Mouse (Mus musculus): ENCODE data around the gene Git2. TPM values are rescaled to one million over a fixed set of nuclear protein-coding genes. Genes with fewer than 3 reads are reported as not detected.

Gene Git2
- polyA plus RNA-seq, 1 experiment from 2014 or later = 57.2 TPM

GRCm38 (mm10) chr5:114747521-114747920, 27.8 kb downstream of the Git2 start:
- 94% methylated on average over 5 of the region's 5 CpGs for WGBS
- no peak for ATAC-seq (ENCODE audit: low FRiP score, low read depth)
- H3K4me3 ChIP-seq = no peak overlapping the region
- H3K9me3 ChIP-seq = no peaks in the 10 kb centered on the region
- H3K27me3 ChIP-seq (replicated peaks) = no peaks in the 10 kb centered on the region
- H3K36me3 ChIP-seq = peaks cover 86% of the 10 kb centered on the region
- H3K9ac ChIP-seq = no peak overlapping the region
- H3K4me1 ChIP-seq = no peaks in the 10 kb centered on the region
- H3K27ac ChIP-seq = no peak overlapping the region
- H3K4me2 ChIP-seq (replicated peaks) = no peak overlapping the region

- Histone ChIP-seq H3K36me3 (peaks cover 86% of the 10 kb centered on the region), H3K4me2 (replicated peaks) (no peak overlapping the region), H3K27ac (no peak overlapping the region), H3K9me3 (no peaks in the 10 kb centered on the region), H3K9ac (no peak overlapping the region), H3K27me3 (replicated peaks) (no peaks in the 10 kb centered on the region), H3K4me1 (no peaks in the 10 kb centered on the region), H3K4me3 (no peak overlapping the region)
- WGBS = 94% methylated on average over 4 of the region's 4 CpGs
- ATAC-seq (ENCODE audit: low FRiP score, low read depth) = no peak
These were observed 28.4 kb downstream of the Git2 start for GRCm38 (mm10) chr5:114746886-114747285.

GRCm38 (mm10) chr5:114745581-114745980, 29.7 kb downstream of the Git2 start:
- H3K9ac ChIP-seq = no peak overlapping the region
- 98% methylated on average over 5 of the region's 5 CpGs for whole genome bisulfite sequencing
- no peaks in the 10 kb centered on the region for H3K27me3 ChIP-seq (replicated peaks)
- peaks cover 83% of the 10 kb centered on the region for H3K36me3 ChIP-seq
- H3K4me1 ChIP-seq = no peaks in the 10 kb centered on the region
- no peak for ATAC-seq (ENCODE audit: low FRiP score, low read depth)
- no peak overlapping the region for H3K4me3 ChIP-seq
- H3K4me2 ChIP-seq (replicated peaks) = no peak overlapping the region
- no peak overlapping the region for H3K27ac ChIP-seq
- no peaks in the 10 kb centered on the region for H3K9me3 ChIP-seq

- peaks cover 85% of the 10 kb centered on the region for H3K36me3 ChIP-seq
- ATAC-seq (ENCODE audit: low FRiP score, low read depth) = no peak
- no peaks in the 10 kb centered on the region for H3K9me3 ChIP-seq
- no peak overlapping the region for H3K27ac ChIP-seq
- 91% methylated on average over 8 of the region's 8 CpGs for WGBS
- H3K4me2 ChIP-seq (replicated peaks) = no peak overlapping the region
- H3K27me3 ChIP-seq (replicated peaks) = no peaks in the 10 kb centered on the region
- H3K4me3 ChIP-seq = no peak overlapping the region
- H3K4me1 ChIP-seq = no peaks in the 10 kb centered on the region
- H3K9ac ChIP-seq = no peak overlapping the region
These were observed 31.6 kb downstream of the Git2 start for GRCm38 (mm10) chr5:114743697-114744090.

GRCm38 (mm10) chr5:114742998-114743696, 32.2 kb downstream of the Git2 start:
- Histone ChIP-seq H3K4me2 (replicated peaks) (no peak overlapping the region), H3K27ac (no peak overlapping the region), H3K9me3 (no peaks in the 10 kb centered on the region), H3K9ac (no peak overlapping the region), H3K36me3 (peaks cover 85% of the 10 kb centered on the region), H3K4me1 (no peaks in the 10 kb centered on the region), H3K4me3 (no peak overlapping the region), H3K27me3 (replicated peaks) (no peaks in the 10 kb centered on the region)
- WGBS = 93% methylated on average over 13 of the region's 13 CpGs
- no peak for ATAC-seq (ENCODE audit: low FRiP score, low read depth)

- no peaks in the 10 kb centered on the region for H3K27me3 ChIP-seq (replicated peaks)
- H3K9me3 ChIP-seq = no peaks in the 10 kb centered on the region
- no peak overlapping the region for H3K9ac ChIP-seq
- no peaks in the 10 kb centered on the region for H3K4me1 ChIP-seq
- peaks cover 87% of the 10 kb centered on the region for H3K36me3 ChIP-seq
- H3K27ac ChIP-seq = no peak overlapping the region
- ATAC-seq (ENCODE audit: low FRiP score, low read depth) = no peak
- no peak overlapping the region for H3K4me3 ChIP-seq
- 94% methylated on average over 10 of the region's 10 CpGs for WGBS
- H3K4me2 ChIP-seq (replicated peaks) = no peak overlapping the region
These were observed 32.7 kb downstream of the Git2 start for GRCm38 (mm10) chr5:114742572-114742971.

GRCm38 (mm10) chr5:114740595-114740994, 34.7 kb downstream of the Git2 start:
- Histone ChIP-seq H3K4me3 (no peak overlapping the region), H3K36me3 (peaks cover 90% of the 10 kb centered on the region)
- no peak for ATAC-seq (ENCODE audit: low FRiP score, low read depth)

GRCm38 (mm10) chr5:114738707-114739241, 36.5 kb downstream of the Git2 start:
- no peak for ATAC-seq (ENCODE audit: low FRiP score, low read depth)
- no peaks in the 10 kb centered on the region for H3K9me3 ChIP-seq
- no peak overlapping the region for H3K27ac ChIP-seq
- H3K36me3 ChIP-seq = peaks cover 82% of the 10 kb centered on the region
- H3K27me3 ChIP-seq (replicated peaks) = no peaks in the 10 kb centered on the region
- H3K4me1 ChIP-seq = no peaks in the 10 kb centered on the region
- no peak overlapping the region for H3K4me3 ChIP-seq
- WGBS = 92% methylated on average over 12 of the region's 12 CpGs
- H3K9ac ChIP-seq = no peak overlapping the region
- H3K4me2 ChIP-seq (replicated peaks) = no peak overlapping the region

More at GRCm38 (mm10) chr5:114740595-114740994, 34.7 kb downstream of the Git2 start:
- no peaks in the 10 kb centered on the region for H3K4me1 ChIP-seq
- H3K27ac ChIP-seq = no peak overlapping the region
- no peak overlapping the region for H3K9ac ChIP-seq
- WGBS = 86% methylated on average over 4 of the region's 4 CpGs
- H3K4me2 ChIP-seq (replicated peaks) = no peak overlapping the region
- H3K9me3 ChIP-seq = no peaks in the 10 kb centered on the region
- H3K27me3 ChIP-seq (replicated peaks) = no peaks in the 10 kb centered on the region

GRCm38 (mm10) chr5:114737090-114737887, 38.0 kb downstream of the Git2 start:
- Histone ChIP-seq H3K9me3 (no peaks in the 10 kb centered on the region), H3K4me2 (replicated peaks) (no peak overlapping the region), H3K27ac (no peak overlapping the region), H3K9ac (no peak overlapping the region), H3K4me1 (no peaks in the 10 kb centered on the region), H3K36me3 (peaks cover 80% of the 10 kb centered on the region), H3K4me3 (no peak overlapping the region), H3K27me3 (replicated peaks) (no peaks in the 10 kb centered on the region)
- WGBS = 88% methylated on average over 21 of the region's 21 CpGs
- ATAC-seq (ENCODE audit: low FRiP score, low read depth) = no peak

GRCm38 (mm10) chr5:114733606-114734005, 41.7 kb downstream of the Git2 start:
- Histone ChIP-seq H3K4me1 (no peaks in the 10 kb centered on the region), H3K27ac (no peak overlapping the region), H3K27me3 (replicated peaks) (no peaks in the 10 kb centered on the region), H3K36me3 (peaks cover 83% of the 10 kb centered on the region), H3K4me3 (no peak overlapping the region), H3K9me3 (no peaks in the 10 kb centered on the region), H3K4me2 (replicated peaks) (no peak overlapping the region), H3K9ac (no peak overlapping the region)
- ATAC-seq (ENCODE audit: low FRiP score, low read depth) = no peak
- WGBS = 84% methylated on average over 15 of the region's 15 CpGs

GRCm38 (mm10) chr5:114731969-114732368, 43.3 kb downstream of the Git2 start:
- no peak overlapping the region for H3K9ac ChIP-seq
- no peaks in the 10 kb centered on the region for H3K4me1 ChIP-seq
- no peaks in the 10 kb centered on the region for H3K9me3 ChIP-seq
- ATAC-seq (ENCODE audit: low FRiP score, low read depth) = no peak
- no peaks in the 10 kb centered on the region for H3K27me3 ChIP-seq (replicated peaks)
- no peak overlapping the region for H3K27ac ChIP-seq
- no peak overlapping the region for H3K4me2 ChIP-seq (replicated peaks)
- 89% methylated on average over 15 of the region's 15 CpGs for WGBS
- no peak overlapping the region for H3K4me3 ChIP-seq
- H3K36me3 ChIP-seq = peaks cover 80% of the 10 kb centered on the region

GRCm38 (mm10) chr5:114731498-114731897, 43.8 kb downstream of the Git2 start:
- WGBS = 73% methylated on average over 6 of the region's 6 CpGs
- Histone ChIP-seq H3K36me3 (peaks cover 75% of the 10 kb centered on the region), H3K4me1 (no peaks in the 10 kb centered on the region)

More at GRCm38 (mm10) chr5:114731498-114731897, 43.8 kb downstream of the Git2 start:
- ATAC-seq (ENCODE audit: low FRiP score, low read depth) = no peak
- H3K9me3 ChIP-seq = no peaks in the 10 kb centered on the region
- no peak overlapping the region for H3K27ac ChIP-seq
- no peak overlapping the region for H3K9ac ChIP-seq
- H3K4me3 ChIP-seq = no peak overlapping the region
- H3K4me2 ChIP-seq (replicated peaks) = no peak overlapping the region
- H3K27me3 ChIP-seq (replicated peaks) = no peaks in the 10 kb centered on the region
